Mouse (Mus musculus) erythroblast, embryonic 14.5 days (primary cell): ENCODE measurements around the gene Hnrnpl. TPM values are rescaled to one million over a fixed set of nuclear protein-coding genes. Genes with fewer than 3 reads are reported as not detected.

Source experiments
- H3K27me3 ChIP-seq: 2 replicates; pipeline ENCODE4 v1.6.1; 2012; ENCODE audit warnings: inconsistent platforms; ENCODE audit not compliant: control insufficient read depth
- H3K36me3 ChIP-seq: 2 replicates; pipeline ENCODE4 v1.6.1; 2012; ENCODE audit warnings: mild to moderate bottlenecking, inconsistent platforms; ENCODE audit not compliant: control insufficient read depth
- H3K4me1 ChIP-seq: 2 replicates; pipeline ENCODE4 v1.6.1; 2012; ENCODE audit warnings: inconsistent platforms; ENCODE audit not compliant: control insufficient read depth
- H3K4me3 ChIP-seq: replicated peaks from 2 replicates; pipeline ENCODE3; 2012; ENCODE audit warnings: moderate library complexity, mild to moderate bottlenecking, inconsistent platforms
- H3K9me3 ChIP-seq: 2 replicates; pipeline ENCODE4 v1.6.1; 2012; ENCODE audit warnings: low read length, inconsistent platforms, mixed read lengths; ENCODE audit not compliant: control insufficient read depth
- GATA1 ChIP-seq: IDR thresholded peaks from 2 replicates; pipeline ENCODE4 v1.6.1; 2012; ENCODE audit warnings: low read length, inconsistent platforms, mixed read lengths
- TAL1 ChIP-seq: IDR thresholded peaks from 3 replicates; pipeline ENCODE4 v1.6.1; 2012; ENCODE audit warnings: low read length, inconsistent platforms, mixed read lengths
- polyA plus RNA-seq: library from polyadenylated mRNA; stranded (reverse); fragments of >175 nt; gene quantifications from 2 replicates; pipeline ENCODE4 v1.2.3, GENCODE M21; 2012

The Hnrnpl gene
- polyA plus RNA-seq, 1 experiment = 24.2 TPM

GRCm38 (mm10) chr7:28788307-28789195, 19.8 kb upstream of the Hnrnpl start, which contains the start of gene Rinl:
Gene Rinl (plus strand): TSS chr7:28788969.
- Histone ChIP-seq H3K4me1 (no peaks in the 10 kb centered on the region), H3K27me3 (no peaks in the 10 kb centered on the region), H3K36me3 (peaks cover 26% of the 10 kb centered on the region), H3K9me3 (no peaks in the 10 kb centered on the region), H3K4me3 (no peak within 1 kb of the TSS)
- TF ChIP-seq GATA1 (no peak), TAL1 (no peak)

GRCm38 (mm10) chr7:28789235-28789634, 19.1 kb upstream of the Hnrnpl start:
- H3K36me3 ChIP-seq = peaks cover 20% of the 10 kb centered on the region
- H3K4me1 ChIP-seq = no peaks in the 10 kb centered on the region
- no peaks in the 10 kb centered on the region for H3K27me3 ChIP-seq
- TF ChIP-seq TAL1 = no peak
- TF ChIP-seq GATA1 = no peak
- H3K4me3 ChIP-seq = no peak overlapping the region
- no peaks in the 10 kb centered on the region for H3K9me3 ChIP-seq

- TF ChIP-seq GATA1 (no peak), TAL1 (no peak)
- Histone ChIP-seq H3K36me3 (peaks cover 13% of the 10 kb centered on the region), H3K27me3 (peaks cover 3% of the 10 kb centered on the region), H3K4me3 (no peak overlapping the region), H3K9me3 (no peaks in the 10 kb centered on the region), H3K4me1 (peaks cover 4% of the 10 kb centered on the region)
Observed at GRCm38 (mm10) chr7:28790066-28790806, 18.1 kb upstream of the Hnrnpl start.

- Histone ChIP-seq H3K36me3 (peaks cover 5% of the 10 kb centered on the region), H3K9me3 (no peaks in the 10 kb centered on the region), H3K4me1 (peaks cover 18% of the 10 kb centered on the region), H3K4me3 (no peak overlapping the region), H3K27me3 (peaks cover 8% of the 10 kb centered on the region)
- TF ChIP-seq TAL1 = no peak
- no peak for TF ChIP-seq GATA1
Observed at GRCm38 (mm10) chr7:28791706-28792105, 16.6 kb upstream of the Hnrnpl start.

GRCm38 (mm10) chr7:28792391-28793185, 15.8 kb upstream of the Hnrnpl start:
- Histone ChIP-seq H3K9me3 (no peaks in the 10 kb centered on the region), H3K4me1 (peaks cover 25% of the 10 kb centered on the region)
- TF ChIP-seq GATA1 (no peak), TAL1 (no peak)

GRCm38 (mm10) chr7:28793834-28794233, 14.5 kb upstream of the Hnrnpl start:
- H3K36me3 ChIP-seq = peaks cover 5% of the 10 kb centered on the region
- H3K4me3 ChIP-seq = no peak overlapping the region
- no peaks in the 10 kb centered on the region for H3K9me3 ChIP-seq
- peaks cover 8% of the 10 kb centered on the region for H3K27me3 ChIP-seq
- peaks cover 28% of the 10 kb centered on the region for H3K4me1 ChIP-seq
- TF ChIP-seq GATA1 (no peak), TAL1 (no peak)

More at GRCm38 (mm10) chr7:28792391-28793185, 15.8 kb upstream of the Hnrnpl start:
- H3K36me3 ChIP-seq = peaks cover 4% of the 10 kb centered on the region
- H3K27me3 ChIP-seq = peaks cover 8% of the 10 kb centered on the region
- no peak overlapping the region for H3K4me3 ChIP-seq

GRCm38 (mm10) chr7:28794496-28794895, 13.8 kb upstream of the Hnrnpl start:
- H3K36me3 ChIP-seq = peaks cover 7% of the 10 kb centered on the region
- H3K4me1 ChIP-seq = peaks cover 28% of the 10 kb centered on the region
- no peak for TF ChIP-seq TAL1
- no peak for TF ChIP-seq GATA1
- peaks cover 8% of the 10 kb centered on the region for H3K27me3 ChIP-seq
- H3K9me3 ChIP-seq = no peaks in the 10 kb centered on the region
- H3K4me3 ChIP-seq = no peak overlapping the region

- peak overlapping the region; percentile 58 for H3K4me3 ChIP-seq
- TF ChIP-seq GATA1 (no peak), TAL1 (no peak)
- H3K36me3 ChIP-seq = peaks cover 7% of the 10 kb centered on the region
- peaks cover 8% of the 10 kb centered on the region for H3K27me3 ChIP-seq
- peaks cover 28% of the 10 kb centered on the region for H3K4me1 ChIP-seq
- no peaks in the 10 kb centered on the region for H3K9me3 ChIP-seq
Observed at GRCm38 (mm10) chr7:28795832-28796231, 12.5 kb upstream of the Hnrnpl start.
